Mouse (Mus musculus): ENCODE measurements around the gene Opcml. TPM values are rescaled to one million over a fixed set of nuclear protein-coding genes. Genes with fewer than 3 reads are reported as not detected.

Opcml gene
- polyA plus RNA-seq, 1 experiment from 2014 or later = 0.97 TPM

- H3K4me1 ChIP-seq (replicated peaks; ENCODE audit: insufficient read depth, low read length) = no peaks in the 10 kb centered on the region
- DNase-seq (ENCODE audit: low spot score) = no peak
- no peak overlapping the region for H3K4me3 ChIP-seq (replicated peaks; ENCODE audit: low read depth, low read length)
- H3K4me2 ChIP-seq (ENCODE audit: low read length) = no peak overlapping the region
- H3K9me3 ChIP-seq (replicated peaks; ENCODE audit: low read length) = no peaks in the 10 kb centered on the region
- no peak overlapping the region for H3K9ac ChIP-seq (ENCODE audit: low read depth, low read length)
- no peak for ATAC-seq (replicated peaks; ENCODE audit: low FRiP score, low read depth)
- H3K36me3 ChIP-seq (ENCODE audit: insufficient read depth, low read length) = no peaks in the 10 kb centered on the region
- H3K27ac ChIP-seq = no peak overlapping the region
- TF ChIP-seq CTCF (IDR thresholded peaks at IDR 0.05; ENCODE audit: low read depth) = no peak
- WGBS = 80% methylated on average over 8 of the region's 8 CpGs
- H3K27me3 ChIP-seq (ENCODE audit: insufficient read depth, low read length) = no peaks in the 10 kb centered on the region
These were observed 641.6 kb downstream of the Opcml start for GRCm38 (mm10) chr9:28432159-28432558.

- no peak overlapping the region for H3K9ac ChIP-seq (ENCODE audit: low read depth, low read length)
- H3K9me3 ChIP-seq (replicated peaks; ENCODE audit: low read length) = no peaks in the 10 kb centered on the region
- H3K27me3 ChIP-seq (ENCODE audit: insufficient read depth, low read length) = no peaks in the 10 kb centered on the region
- no peak for TF ChIP-seq CTCF (IDR thresholded peaks at IDR 0.05; ENCODE audit: low read depth)
- no peak overlapping the region for H3K27ac ChIP-seq
- no peak overlapping the region for H3K4me3 ChIP-seq (replicated peaks; ENCODE audit: low read depth, low read length)
- no peaks in the 10 kb centered on the region for H3K36me3 ChIP-seq (ENCODE audit: insufficient read depth, low read length)
- 91% methylated on average over 4 of the region's 4 CpGs for WGBS
- ATAC-seq (replicated peaks; ENCODE audit: low FRiP score, low read depth) (no peak), DNase-seq (ENCODE audit: low spot score) (no peak)
- H3K4me1 ChIP-seq (replicated peaks; ENCODE audit: insufficient read depth, low read length) = no peaks in the 10 kb centered on the region
- no peak overlapping the region for H3K4me2 ChIP-seq (ENCODE audit: low read length)
These were observed 648.2 kb downstream of the Opcml start for GRCm38 (mm10) chr9:28438752-28439151.

- Histone ChIP-seq H3K9ac (ENCODE audit: low read depth, low read length) (no peak overlapping the region), H3K36me3 (ENCODE audit: insufficient read depth, low read length) (no peaks in the 10 kb centered on the region), H3K4me2 (ENCODE audit: low read length) (no peak overlapping the region), H3K27me3 (ENCODE audit: insufficient read depth, low read length) (no peaks in the 10 kb centered on the region), H3K27ac (no peak overlapping the region), H3K9me3 (replicated peaks; ENCODE audit: low read length) (no peaks in the 10 kb centered on the region), H3K4me3 (replicated peaks; ENCODE audit: low read depth, low read length) (no peak overlapping the region), H3K4me1 (replicated peaks; ENCODE audit: insufficient read depth, low read length) (no peaks in the 10 kb centered on the region)
- ATAC-seq (replicated peaks; ENCODE audit: low FRiP score, low read depth) (no peak), DNase-seq (ENCODE audit: low spot score) (no peak)
- no peak for TF ChIP-seq CTCF (IDR thresholded peaks at IDR 0.05; ENCODE audit: low read depth)
- WGBS = 59% methylated on average over 5 of the region's 5 CpGs
These were observed 649.0 kb downstream of the Opcml start for GRCm38 (mm10) chr9:28439433-28440191.

- ATAC-seq (replicated peaks; ENCODE audit: low FRiP score, low read depth) = no peak
These were observed 649.7 kb downstream of the Opcml start for GRCm38 (mm10) chr9:28440192-28440795.

GRCm38 (mm10) chr9:28444485-28444884 lies 653.9 kb downstream of the Opcml start:
- ATAC-seq (replicated peaks; ENCODE audit: low FRiP score, low read depth) = no peak
- no peaks in the 10 kb centered on the region for H3K36me3 ChIP-seq (ENCODE audit: insufficient read depth, low read length)
- no peak for TF ChIP-seq CTCF (IDR thresholded peaks at IDR 0.05; ENCODE audit: low read depth)

More at GRCm38 (mm10) chr9:28440192-28440795, 649.7 kb downstream of the Opcml start:
- Histone ChIP-seq H3K27ac (no peak overlapping the region), H3K27me3 (ENCODE audit: insufficient read depth, low read length) (no peaks in the 10 kb centered on the region), H3K4me1 (replicated peaks; ENCODE audit: insufficient read depth, low read length) (no peaks in the 10 kb centered on the region), H3K4me2 (ENCODE audit: low read length) (no peak overlapping the region), H3K9ac (ENCODE audit: low read depth, low read length) (no peak overlapping the region), H3K4me3 (replicated peaks; ENCODE audit: low read depth, low read length) (no peak overlapping the region), H3K9me3 (replicated peaks; ENCODE audit: low read length) (no peaks in the 10 kb centered on the region), H3K36me3 (ENCODE audit: insufficient read depth, low read length) (no peaks in the 10 kb centered on the region)
- 86% methylated on average over 3 of the region's 3 CpGs for WGBS
- no peak for TF ChIP-seq CTCF (IDR thresholded peaks at IDR 0.05; ENCODE audit: low read depth)
- DNase-seq (ENCODE audit: low spot score) = no peak

GRCm38 (mm10) chr9:28444972-28445371 lies 654.4 kb downstream of the Opcml start:
- Histone ChIP-seq H3K36me3 (ENCODE audit: insufficient read depth, low read length) (no peaks in the 10 kb centered on the region), H3K9ac (ENCODE audit: low read depth, low read length) (no peak overlapping the region), H3K9me3 (replicated peaks; ENCODE audit: low read length) (no peaks in the 10 kb centered on the region), H3K27ac (no peak overlapping the region), H3K27me3 (ENCODE audit: insufficient read depth, low read length) (no peaks in the 10 kb centered on the region), H3K4me2 (ENCODE audit: low read length) (no peak overlapping the region), H3K4me1 (replicated peaks; ENCODE audit: insufficient read depth, low read length) (no peaks in the 10 kb centered on the region), H3K4me3 (replicated peaks; ENCODE audit: low read depth, low read length) (no peak overlapping the region)
- ATAC-seq (replicated peaks; ENCODE audit: low FRiP score, low read depth) (no peak), DNase-seq (ENCODE audit: low spot score) (no peak)
- TF ChIP-seq CTCF (IDR thresholded peaks at IDR 0.05; ENCODE audit: low read depth) = no peak
- WGBS = 74% methylated on average over 8 of the region's 8 CpGs

More at GRCm38 (mm10) chr9:28444485-28444884, 653.9 kb downstream of the Opcml start:
- H3K27me3 ChIP-seq (ENCODE audit: insufficient read depth, low read length) = no peaks in the 10 kb centered on the region
- H3K4me3 ChIP-seq (replicated peaks; ENCODE audit: low read depth, low read length) = no peak overlapping the region
- no peak overlapping the region for H3K27ac ChIP-seq
- H3K9me3 ChIP-seq (replicated peaks; ENCODE audit: low read length) = no peaks in the 10 kb centered on the region
- no peak overlapping the region for H3K9ac ChIP-seq (ENCODE audit: low read depth, low read length)
- no peak overlapping the region for H3K4me2 ChIP-seq (ENCODE audit: low read length)
- no peaks in the 10 kb centered on the region for H3K4me1 ChIP-seq (replicated peaks; ENCODE audit: insufficient read depth, low read length)
- no peak for DNase-seq (ENCODE audit: low spot score)
- WGBS = 56% methylated on average over 3 of the region's 3 CpGs

All from kidney, postnatal 0 days (tissue).